Mouse (Mus musculus): ENCODE results near the gene Casp6. TPM values are rescaled to one million over a fixed set of nuclear protein-coding genes. Genes with fewer than 3 reads are reported as not detected.
A peak's percentile ranks its signal among the peaks of the same experiment; 100 is the strongest.

Gene Casp6
- total RNA-seq (2015; ENCODE audit: low replicate concordance), result 10.5 and 14.4 TPM in 2 replicates
- 3.7 and 5.3 TPM in 2 replicates for total RNA-seq (2017; ENCODE audit: low replicate concordance)

- ATAC-seq (replicated peaks; ENCODE audit: low FRiP score, poor library complexity, severe bottlenecking), result peak; percentile 97
Measured at GRCm38 (mm10) chr3:129901271-129901809, at the start of gene Casp6. Casp6 (plus strand) TSS chr3:129901425.

GRCm38 (mm10) chr3:129862592-129862991, 38.6 kb upstream of the Casp6 start:
- ATAC-seq (replicated peaks; ENCODE audit: low FRiP score, poor library complexity, severe bottlenecking), result no peak

- ATAC-seq (replicated peaks; ENCODE audit: low FRiP score, poor library complexity, severe bottlenecking), result peak; percentile 65; the same call in 1 of the 2 replicates
Measured at GRCm38 (mm10) chr3:129863698-129864097, 37.5 kb upstream of the Casp6 start.

DNA sequence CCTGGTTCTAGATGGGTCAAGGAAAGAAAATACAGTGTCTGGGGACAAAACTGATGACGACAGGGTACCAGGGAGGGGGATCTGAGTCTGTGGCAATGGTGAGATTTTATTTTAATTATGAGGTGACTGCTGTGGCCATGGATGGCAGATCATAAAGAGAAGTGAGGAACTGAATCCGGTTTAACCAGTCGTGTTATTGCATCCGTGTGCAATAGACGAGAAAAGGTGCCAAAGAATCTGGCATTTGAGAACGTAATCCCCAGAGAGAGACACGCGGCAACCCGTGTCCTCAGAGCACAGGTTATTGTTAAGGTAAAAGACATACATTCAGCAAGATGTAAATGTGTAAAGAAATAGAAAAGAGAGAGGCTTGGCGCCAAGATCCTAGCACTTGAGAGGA, 23.9 kb upstream of the Casp6 start:
- no peak for ATAC-seq (replicated peaks; ENCODE audit: low FRiP score, poor library complexity, severe bottlenecking)

DNA sequence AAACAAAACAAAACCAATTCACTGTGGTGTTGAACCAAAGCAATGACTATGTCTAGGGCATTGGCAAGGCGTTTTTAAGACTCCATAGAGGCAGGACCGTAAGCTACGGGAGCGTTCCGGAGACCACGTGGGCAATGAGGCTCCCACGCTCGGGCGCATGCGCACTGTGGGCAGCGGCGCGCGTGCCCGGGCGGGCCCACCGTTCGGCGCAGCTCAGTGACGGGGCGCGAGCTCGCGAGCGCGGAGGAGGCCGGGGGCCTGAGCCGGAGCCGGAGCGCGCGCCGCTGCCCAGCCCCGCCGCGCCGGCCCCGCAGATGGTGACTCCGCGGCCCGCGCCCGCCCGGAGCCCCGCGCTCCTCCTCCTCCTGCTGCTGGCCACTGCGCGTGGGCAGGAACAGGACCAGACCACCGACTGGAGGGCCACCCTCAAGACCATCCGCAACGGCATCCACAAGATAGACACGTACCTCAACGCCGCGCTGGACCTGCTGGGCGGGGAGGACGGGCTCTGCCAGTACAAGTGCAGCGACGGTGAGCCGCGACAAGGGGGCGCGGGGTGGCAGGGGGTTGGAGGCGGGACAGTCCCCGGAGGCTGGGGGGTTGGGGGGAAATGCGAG, 22.7 kb upstream of the Casp6 start, which contains the start of gene Pla2g12a:
TSS of gene Pla2g12a (plus strand) at position 202 of the 617 bp plus-strand sequence.
- ATAC-seq (replicated peaks; ENCODE audit: low FRiP score, poor library complexity, severe bottlenecking), result peak; percentile 66

- no peak for ATAC-seq (replicated peaks; ENCODE audit: low FRiP score, poor library complexity, severe bottlenecking)
Measured at GRCm38 (mm10) chr3:129879131-129879757, 22.0 kb upstream of the Casp6 start.

DNA sequence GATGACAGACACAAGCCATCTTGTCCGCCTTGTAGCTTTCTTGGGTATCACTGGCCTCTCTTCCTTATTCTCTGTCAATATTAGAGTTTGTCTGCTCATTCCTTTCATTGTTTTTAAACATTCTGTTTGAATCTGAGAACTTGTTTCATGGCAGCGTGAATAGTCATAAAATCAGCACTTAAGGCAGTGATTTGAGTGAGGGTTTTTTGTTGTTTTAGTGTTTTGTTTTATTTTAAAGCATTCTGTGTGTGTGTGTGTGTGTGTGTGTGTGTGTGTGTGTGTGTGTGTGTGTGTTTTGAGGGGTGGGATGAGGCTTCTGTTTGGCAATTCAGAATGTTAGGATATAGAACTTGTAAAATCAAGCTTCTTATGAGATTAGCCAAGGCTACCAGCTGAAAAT, 21.3 kb upstream of the Casp6 start:
- no peak for ATAC-seq (replicated peaks; ENCODE audit: low FRiP score, poor library complexity, severe bottlenecking)

DNA sequence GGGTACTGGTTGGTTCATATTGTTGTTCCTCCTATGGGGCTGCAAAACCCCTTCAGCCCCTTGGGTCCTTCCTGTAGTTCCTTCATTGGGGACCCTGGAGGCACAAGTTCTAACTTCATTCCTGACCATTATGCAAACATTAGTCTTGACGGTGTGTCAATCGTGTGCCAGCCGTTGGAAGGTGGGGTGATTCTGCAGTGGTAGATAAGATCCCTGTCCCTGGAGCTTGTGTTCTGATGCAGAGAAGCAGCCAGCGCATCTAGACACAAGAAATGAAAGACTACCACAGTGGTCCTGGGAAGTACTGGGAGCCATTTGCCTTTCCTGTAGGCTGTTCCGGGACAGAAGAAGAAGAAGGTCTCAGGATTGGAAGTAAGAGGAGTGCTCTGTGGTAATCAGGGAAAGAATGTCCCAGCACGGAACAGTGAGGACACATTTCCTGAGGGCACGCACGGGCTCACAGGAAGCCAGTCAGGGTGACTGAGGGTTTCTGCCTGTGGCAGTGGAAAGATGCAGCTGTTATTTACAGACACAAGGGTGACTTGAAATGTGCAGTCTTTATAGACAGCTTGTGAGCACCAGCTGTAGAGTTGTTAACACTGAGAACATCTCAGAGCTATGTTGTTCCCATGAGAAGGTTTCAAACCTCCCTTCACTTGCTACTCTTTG, 20.2 kb upstream of the Casp6 start:
- peak; percentile 86 for ATAC-seq (replicated peaks; ENCODE audit: low FRiP score, poor library complexity, severe bottlenecking)

DNA sequence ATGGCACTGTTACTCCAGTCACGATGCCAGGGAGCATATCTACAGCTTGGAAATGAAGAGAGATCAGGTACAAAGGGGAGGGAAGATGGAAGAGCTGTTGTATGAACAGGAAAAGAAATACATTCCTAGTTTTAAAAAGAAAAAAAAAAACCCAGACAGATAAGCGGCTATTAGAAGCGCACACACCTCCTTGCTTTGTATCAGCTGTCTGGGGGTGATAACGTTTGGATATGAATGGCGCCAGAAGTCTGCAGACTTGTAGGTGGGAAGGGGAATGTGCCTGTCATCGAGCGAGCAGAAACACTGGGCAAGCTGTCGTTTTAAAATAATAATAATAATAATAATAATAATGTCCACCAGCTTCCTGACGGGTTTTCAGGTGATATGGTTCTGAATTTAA, 15.6 kb upstream of the Casp6 start:
- ATAC-seq (replicated peaks; ENCODE audit: low FRiP score, poor library complexity, severe bottlenecking), result peak; percentile 54

- no peak for ATAC-seq (replicated peaks; ENCODE audit: low FRiP score, poor library complexity, severe bottlenecking)
Measured at GRCm38 (mm10) chr3:129886430-129886829, 14.8 kb upstream of the Casp6 start.

DNA sequence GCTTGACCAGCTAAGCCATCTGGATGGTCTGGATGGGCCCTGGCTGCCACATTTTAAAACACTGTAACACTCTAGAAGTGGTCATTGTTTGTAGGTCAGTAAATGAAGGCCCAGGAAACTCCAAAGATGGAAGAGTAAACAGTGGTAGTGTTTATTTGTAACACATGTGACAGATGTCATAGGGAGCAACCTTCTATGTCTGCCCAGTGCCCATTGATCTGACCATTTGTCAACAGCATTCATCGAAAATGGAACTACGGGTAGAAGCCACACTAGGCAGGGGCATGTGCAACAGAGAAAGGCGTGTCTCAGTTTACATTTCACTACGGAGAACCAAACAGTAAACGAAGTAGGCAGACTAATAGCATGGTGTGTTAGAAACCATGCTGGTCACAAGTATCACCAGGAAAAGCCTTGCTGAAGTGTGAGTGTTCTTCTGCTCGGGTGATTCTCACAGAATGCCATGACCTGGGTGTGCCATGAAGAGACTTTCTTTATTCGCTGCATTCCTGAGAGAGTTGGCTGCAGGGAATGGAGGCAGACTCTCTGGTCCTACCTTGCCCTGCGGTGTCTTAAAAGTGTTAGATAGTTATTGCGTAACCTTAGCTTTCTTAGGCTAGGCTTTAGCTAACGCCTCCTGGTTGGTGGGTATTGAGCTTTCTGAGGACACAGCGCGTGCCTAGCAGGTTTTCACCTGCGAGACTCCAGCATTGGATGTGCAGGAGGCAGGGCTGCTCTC, 13.3 kb upstream of the Casp6 start:
- ATAC-seq (replicated peaks; ENCODE audit: low FRiP score, poor library complexity, severe bottlenecking), result no peak

GRCm38 (mm10) chr3:129892003-129892402, 9.2 kb upstream of the Casp6 start:
- no peak for ATAC-seq (replicated peaks; ENCODE audit: low FRiP score, poor library complexity, severe bottlenecking)

DNA sequence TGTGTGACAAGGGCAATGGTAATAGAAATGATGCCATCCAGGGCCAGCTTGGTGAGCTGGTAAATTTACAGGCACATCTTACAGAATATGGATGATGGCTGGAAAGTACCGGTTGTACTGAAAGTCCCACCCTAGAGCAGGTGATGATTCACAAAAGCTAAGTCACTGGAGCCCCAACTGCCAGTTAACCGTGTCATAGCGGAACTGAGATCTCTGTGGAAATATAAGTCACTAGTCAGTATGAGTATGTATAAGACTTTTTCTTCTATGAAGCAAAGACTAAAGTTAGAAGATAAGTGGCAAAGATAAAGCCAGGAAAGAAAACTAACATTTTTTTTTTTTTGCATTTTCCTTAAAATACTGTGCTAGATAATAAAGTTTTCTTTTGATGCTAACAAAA, 8.1 kb upstream of the Casp6 start:
- no peak for ATAC-seq (replicated peaks; ENCODE audit: low FRiP score, poor library complexity, severe bottlenecking)

GRCm38 (mm10) chr3:129896591-129896990, 4.6 kb upstream of the Casp6 start:
- no peak for ATAC-seq (replicated peaks; ENCODE audit: low FRiP score, poor library complexity, severe bottlenecking)

DNA sequence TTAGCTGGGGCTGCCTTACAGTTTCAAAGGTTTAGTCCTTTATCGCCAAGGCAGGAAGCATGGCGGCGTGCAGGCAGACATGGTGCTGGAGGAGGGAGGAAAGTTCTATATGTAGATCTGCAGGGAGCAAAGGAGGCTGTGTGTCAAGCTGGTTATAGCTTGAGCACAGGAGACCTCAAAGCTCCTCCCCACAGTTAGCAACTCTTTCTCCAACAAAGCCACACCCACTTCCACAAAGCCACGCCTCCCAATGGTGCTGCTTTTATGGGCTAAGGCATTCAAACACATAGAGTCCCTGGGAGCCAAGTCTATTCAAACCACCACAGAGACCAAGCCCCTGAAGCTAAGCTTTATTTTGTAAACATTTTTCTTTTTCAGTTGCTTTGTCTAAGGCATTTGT, 2.3 kb upstream of the Casp6 start:
- no peak for ATAC-seq (replicated peaks; ENCODE audit: low FRiP score, poor library complexity, severe bottlenecking)

- no peak for ATAC-seq (replicated peaks; ENCODE audit: low FRiP score, poor library complexity, severe bottlenecking)
Measured at GRCm38 (mm10) chr3:129903369-129903768, 2.1 kb downstream of the Casp6 start.

- no peak for ATAC-seq (replicated peaks; ENCODE audit: low FRiP score, poor library complexity, severe bottlenecking)
Measured at GRCm38 (mm10) chr3:129903866-129904265, 2.6 kb downstream of the Casp6 start.

DNA sequence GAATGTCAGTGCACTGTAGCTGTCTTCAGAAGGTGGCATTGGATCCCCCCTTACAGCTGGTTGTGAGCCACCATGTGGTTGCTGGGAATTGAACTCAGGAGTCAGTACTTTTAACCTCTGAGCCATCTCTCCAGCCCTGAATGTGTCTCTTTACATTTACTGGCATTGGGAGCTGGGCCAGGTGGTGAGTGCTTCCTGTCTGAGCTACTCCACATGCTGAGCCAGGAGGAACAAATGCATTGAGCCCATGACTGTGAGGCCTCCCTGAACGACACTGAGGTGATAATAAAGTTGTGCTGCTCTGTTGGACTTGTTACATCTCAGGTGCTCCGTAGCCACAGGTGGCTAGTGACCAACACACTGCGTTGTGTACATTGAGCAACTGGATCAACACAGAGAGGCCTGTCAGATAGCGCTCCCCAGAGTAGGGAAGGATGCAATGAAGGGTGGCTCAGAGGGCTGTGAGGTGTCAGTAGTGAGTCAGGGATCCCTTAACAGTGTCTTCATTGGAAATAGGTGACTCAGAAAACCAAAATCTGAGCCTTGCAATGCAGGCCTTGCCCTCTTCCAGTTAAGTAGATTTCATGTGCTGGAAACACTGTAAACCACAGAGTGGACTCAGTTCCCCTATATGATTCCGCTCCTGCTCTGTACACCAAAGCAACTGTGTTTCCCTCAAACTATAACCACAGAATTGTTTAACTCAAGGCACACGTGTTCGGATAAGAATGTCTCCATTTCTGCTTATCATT, 3.3 kb downstream of the Casp6 start:
- ATAC-seq (replicated peaks; ENCODE audit: low FRiP score, poor library complexity, severe bottlenecking), result no peak

DNA sequence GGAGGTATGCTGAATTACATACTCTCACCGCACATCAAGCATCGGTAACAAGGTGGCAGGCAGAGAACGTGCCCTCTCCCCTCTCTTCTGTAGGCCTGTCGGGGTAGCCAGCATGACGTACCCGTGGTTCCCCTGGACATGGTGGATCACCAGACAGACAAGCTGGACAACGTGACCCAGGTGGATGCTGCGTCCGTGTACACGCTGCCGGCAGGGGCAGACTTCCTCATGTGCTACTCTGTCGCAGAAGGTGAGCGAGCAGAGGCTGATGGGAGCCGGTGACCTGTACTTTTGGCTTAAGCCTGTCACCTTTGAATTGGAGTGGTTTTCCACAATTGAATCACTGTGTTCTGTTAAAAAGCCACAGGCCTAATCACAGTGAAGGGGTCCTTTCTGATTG, 10.8 kb downstream of the Casp6 start:
- ATAC-seq (replicated peaks; ENCODE audit: low FRiP score, poor library complexity, severe bottlenecking), result no peak
